Mouse (Mus musculus): ENCODE results near the gene Defb48.
A peak's percentile ranks its signal among the peaks of the same experiment; 100 is the strongest.

DNA sequence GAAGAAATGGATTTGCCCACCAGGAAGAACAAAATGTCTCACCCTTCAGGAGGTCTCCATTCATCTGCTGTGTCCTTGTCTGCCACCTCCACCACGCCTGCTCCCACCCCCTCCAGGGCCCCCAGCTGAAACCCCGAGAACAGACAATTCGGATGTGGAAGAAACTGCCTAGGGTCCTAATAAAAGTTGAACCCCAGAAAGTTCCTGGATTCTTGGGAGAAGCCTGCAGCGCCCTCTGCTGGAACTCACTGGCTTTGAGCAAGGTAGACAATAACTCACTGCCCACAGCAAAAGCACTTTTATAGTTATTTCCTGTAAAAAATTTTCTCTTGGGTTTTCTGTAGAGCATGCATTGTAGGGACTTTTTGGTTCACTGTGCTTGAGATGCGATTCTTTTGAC lies 9.3 kb downstream of the Defb48 start:
- TF ChIP-seq MAFK (IDR thresholded peaks at IDR 0.05; ENCODE audit: insufficient read depth, low read depth, low read length) (0 out of 2 replicates have a peak, but pooled peaks have one; percentile 35), HCFC1 (IDR thresholded peaks at IDR 0.05; ENCODE audit: borderline replicate concordance, insufficient read depth, low read length) (no peak), CHD2 (IDR thresholded peaks at IDR 0.05; ENCODE audit: low read depth, low read length) (no peak), ZNF384 (IDR thresholded peaks at IDR 0.05; ENCODE audit: low read depth, low read length) (no peak), ZC3H11A (IDR thresholded peaks at IDR 0.05; ENCODE audit: borderline replicate concordance, low read depth, low read length) (peak; percentile 65; the same call in 1 of the 2 replicates)

Data from ES-E14 (cell line).